Mouse (Mus musculus) lung, adult 2 months (tissue): Measurements from ENCODE around the gene Skap1. TPM values are rescaled to one million over a fixed set of nuclear protein-coding genes. Genes with fewer than 3 reads are reported as not detected.

ENCODE experiments used
- DNase-seq: peaks from one replicate; pipeline ENCODE4 v3.0.0; 2022
- H3K4me1 ChIP-seq: fragments of 200-500 bp; 2 replicates; pipeline ENCODE4 v1.6.1; 2011; ENCODE audit warnings: low read length; ENCODE audit not compliant: control insufficient read depth, insufficient read depth
- H3K4me3 ChIP-seq: fragments of 200-500 bp; replicated peaks from 2 replicates; pipeline ENCODE3; 2011; ENCODE audit warnings: low read depth, mild to moderate bottlenecking, control low read depth, low read length; ENCODE audit errors: extremely low read depth
- CTCF ChIP-seq: fragments of 200-500 bp; IDR thresholded peaks from 2 replicates; pipeline ENCODE4 v1.5.1; 2011; ENCODE audit warnings: mild to moderate bottlenecking, low read length, control low read depth; ENCODE audit not compliant: insufficient read depth
- POLR2A ChIP-seq: fragments of 200-500 bp; IDR thresholded peaks from 2 replicates; pipeline ENCODE4 v1.6.1; 2011; ENCODE audit warnings: low read depth, mild to moderate bottlenecking, control low read depth, low read length, borderline replicate concordance; ENCODE audit errors: extremely low read depth
- WGBS: fragments of 180-500 bp; shearing (Covaris S2); methylation state at CpG from one replicate; pipeline ENCODE4 v1.1.7; 2018; 5-methylcytosine and 5-hydroxymethylcytosine counted together
- polyA plus RNA-seq: library from polyadenylated mRNA; depleted of rRNA; stranded (reverse); fragments of >200 nt; gene quantifications from 2 replicates; pipeline ENCODE4 v1.2.3, GENCODE M21; 2012

The Skap1 gene
- polyA plus RNA-seq, 1 experiment, result 2.2 TPM

- Histone ChIP-seq H3K4me1 (no peaks in the 10 kb centered on the region), H3K4me3 (no peak overlapping the region)
- TF ChIP-seq CTCF (no peak), POLR2A (no peak)
- WGBS, result 51% methylated on average over 3 of the region's 3 CpGs
- DNase-seq, result peak; percentile 13
Measured at GRCm38 (mm10) chr11:96589828-96590227, 125.4 kb downstream of the Skap1 start.

- no peak for DNase-seq
- 55% methylated on average over 12 of the region's 12 CpGs for WGBS
- TF ChIP-seq CTCF, result no peak
- no peak for TF ChIP-seq POLR2A
- no peaks in the 10 kb centered on the region for H3K4me1 ChIP-seq
- H3K4me3 ChIP-seq, result no peak overlapping the region
Measured at GRCm38 (mm10) chr11:96595890-96596289, 131.5 kb downstream of the Skap1 start.

GRCm38 (mm10) chr11:96596301-96596700 lies 131.9 kb downstream of the Skap1 start:
- H3K4me3 ChIP-seq, result no peak overlapping the region
- no peak for DNase-seq
- 65% methylated on average over 6 of the region's 6 CpGs for WGBS
- no peaks in the 10 kb centered on the region for H3K4me1 ChIP-seq
- TF ChIP-seq POLR2A (no peak), CTCF (no peak)

GRCm38 (mm10) chr11:96602806-96603205 lies 138.4 kb downstream of the Skap1 start:
- no peak for DNase-seq
- H3K4me1 ChIP-seq, result peaks cover 2% of the 10 kb centered on the region; the same call in 1 of the 2 replicates
- WGBS, result 71% methylated on average over 3 of the region's 3 CpGs
- no peak overlapping the region for H3K4me3 ChIP-seq
- TF ChIP-seq POLR2A (no peak), CTCF (no peak)

GRCm38 (mm10) chr11:96604306-96604705 lies 139.9 kb downstream of the Skap1 start:
- TF ChIP-seq POLR2A, result no peak
- TF ChIP-seq CTCF, result no peak
- Histone ChIP-seq H3K4me1 (peaks cover 2% of the 10 kb centered on the region; the same call in 1 of the 2 replicates), H3K4me3 (no peak overlapping the region)
- DNase-seq, result no peak
- 21% methylated on average over 6 of the region's 6 CpGs for WGBS

GRCm38 (mm10) chr11:96604751-96605450 lies 140.5 kb downstream of the Skap1 start:
- no peak for DNase-seq
- peaks cover 2% of the 10 kb centered on the region; the same call in 1 of the 2 replicates for H3K4me1 ChIP-seq
- no peak overlapping the region for H3K4me3 ChIP-seq
- WGBS, result 46% methylated on average over 7 of the region's 7 CpGs
- TF ChIP-seq CTCF (no peak), POLR2A (no peak)

- DNase-seq, result no peak
- 90% methylated on average over 6 of the region's 6 CpGs for WGBS
- TF ChIP-seq CTCF, result no peak
- no peak for TF ChIP-seq POLR2A
- Histone ChIP-seq H3K4me1 (peaks cover 2% of the 10 kb centered on the region; the same call in 1 of the 2 replicates), H3K4me3 (no peak overlapping the region)
Measured at GRCm38 (mm10) chr11:96605516-96605915, 141.1 kb downstream of the Skap1 start.

GRCm38 (mm10) chr11:96612596-96612995 lies 148.2 kb downstream of the Skap1 start:
- 82% methylated on average over 11 of the region's 11 CpGs for WGBS
- no peak for TF ChIP-seq CTCF
- TF ChIP-seq POLR2A, result no peak
- no peak for DNase-seq
- Histone ChIP-seq H3K4me3 (no peak overlapping the region), H3K4me1 (no peaks in the 10 kb centered on the region)

- Histone ChIP-seq H3K4me1 (peaks cover 2% of the 10 kb centered on the region; the same call in 1 of the 2 replicates), H3K4me3 (no peak overlapping the region)
- 21% methylated on average over 5 of the region's 5 CpGs for WGBS
- TF ChIP-seq CTCF, result no peak
- TF ChIP-seq POLR2A, result no peak
- DNase-seq, result no peak
Measured at GRCm38 (mm10) chr11:96616792-96617191, 152.4 kb downstream of the Skap1 start.

GRCm38 (mm10) chr11:96618789-96619445 lies 154.5 kb downstream of the Skap1 start:
- DNase-seq, result no peak
- TF ChIP-seq CTCF (no peak), POLR2A (no peak)
- WGBS, result 61% methylated on average over 16 of the region's 16 CpGs
- Histone ChIP-seq H3K4me1 (peaks cover 2% of the 10 kb centered on the region; the same call in 1 of the 2 replicates), H3K4me3 (no peak overlapping the region)
